Mouse (Mus musculus): ENCODE results near the gene Fcrl5. TPM values are rescaled to one million over a fixed set of nuclear protein-coding genes. Genes with fewer than 3 reads are reported as not detected.

Fcrl5 gene
- polyA plus RNA-seq, 2 experiments = not detected

DNA sequence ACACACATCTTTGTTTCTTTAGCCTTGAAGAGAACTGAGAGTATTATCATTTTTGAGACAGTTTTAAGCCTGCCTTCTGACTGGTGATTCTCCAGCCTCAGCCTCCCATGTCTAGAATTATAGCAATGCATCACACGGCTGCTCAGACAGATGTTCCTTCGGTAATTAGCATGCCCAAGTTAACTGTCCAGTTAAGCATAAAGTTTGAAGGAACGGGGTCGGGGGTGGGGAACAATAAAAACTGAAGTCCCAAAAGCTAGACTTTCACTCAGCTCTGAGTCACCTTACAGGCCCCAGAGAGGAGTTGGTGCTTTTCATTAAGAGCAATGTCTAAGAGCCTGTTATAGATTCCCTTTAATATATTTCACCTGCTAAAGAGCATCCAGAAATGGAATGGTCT lies 51.8 kb downstream of the Fcrl5 start:
- Histone ChIP-seq H3K4me1 (ENCODE audit: control insufficient read depth, insufficient read depth, low read length) (no peaks in the 10 kb centered on the region), H3K9me3 (ENCODE audit: control insufficient read depth, low read length) (no peaks in the 10 kb centered on the region), H3K9ac (ENCODE audit: low read depth, low read length, severe bottlenecking) (no peak overlapping the region), H3K36me3 (ENCODE audit: control insufficient read depth, insufficient read depth, low read length) (no peaks in the 10 kb centered on the region), H3K27me3 (ENCODE audit: control insufficient read depth, insufficient read depth, low read length) (no peaks in the 10 kb centered on the region), H3K27ac (replicated peaks; ENCODE audit: low read depth, low read length) (no peak overlapping the region), H3K4me3 (replicated peaks; ENCODE audit: low read length) (no peak overlapping the region), H3K4me2 (replicated peaks; ENCODE audit: low read depth, low read length, severe bottlenecking) (no peak overlapping the region)
- ATAC-seq (ENCODE audit: low FRiP score, low read depth) (no peak), DNase-seq (ENCODE audit: low spot score) (no peak)
- no peak for TF ChIP-seq POLR2A (IDR thresholded peaks at IDR 0.05; ENCODE audit: borderline replicate concordance, extremely low read depth, insufficient read depth, insufficient read length)
- 74% methylated on average over 4 of the region's 4 CpGs for WGBS

DNA sequence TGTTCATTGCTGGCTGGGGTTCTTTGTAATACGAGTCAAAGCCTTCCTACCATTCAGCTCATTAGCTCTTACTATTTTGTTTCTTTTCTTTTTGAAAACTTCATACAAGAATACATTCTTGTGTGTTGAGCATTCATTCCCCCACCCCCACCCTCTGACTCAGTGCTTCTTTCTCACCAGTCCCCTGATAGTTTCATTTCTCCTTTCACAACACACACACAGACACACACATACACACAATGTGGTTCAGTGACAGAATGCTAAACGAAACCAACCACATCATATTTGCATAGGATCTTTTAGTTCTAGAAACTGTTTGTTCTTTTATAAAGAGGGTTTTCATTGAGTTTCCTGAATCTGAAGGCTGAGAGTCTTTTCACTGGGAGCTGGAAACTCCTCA lies 52.3 kb downstream of the Fcrl5 start:
- no peaks in the 10 kb centered on the region for H3K4me1 ChIP-seq (ENCODE audit: control insufficient read depth, insufficient read depth, low read length)
- no peak for DNase-seq (ENCODE audit: low spot score)
- H3K9me3 ChIP-seq (ENCODE audit: control insufficient read depth, low read length) = no peaks in the 10 kb centered on the region
- H3K27me3 ChIP-seq (ENCODE audit: control insufficient read depth, insufficient read depth, low read length) = no peaks in the 10 kb centered on the region
- H3K4me2 ChIP-seq (replicated peaks; ENCODE audit: low read depth, low read length, severe bottlenecking) = no peak overlapping the region
- H3K27ac ChIP-seq (replicated peaks; ENCODE audit: low read depth, low read length) = no peak overlapping the region
- H3K9ac ChIP-seq (ENCODE audit: low read depth, low read length, severe bottlenecking) = no peak overlapping the region
- no peaks in the 10 kb centered on the region for H3K36me3 ChIP-seq (ENCODE audit: control insufficient read depth, insufficient read depth, low read length)
- no peak for ATAC-seq (ENCODE audit: low FRiP score, low read depth)
- WGBS = 66% methylated on average over 2 of the region's 2 CpGs
- H3K4me3 ChIP-seq (replicated peaks; ENCODE audit: low read length) = no peak overlapping the region
- no peak for TF ChIP-seq POLR2A (IDR thresholded peaks at IDR 0.05; ENCODE audit: borderline replicate concordance, extremely low read depth, insufficient read depth, insufficient read length)

DNA sequence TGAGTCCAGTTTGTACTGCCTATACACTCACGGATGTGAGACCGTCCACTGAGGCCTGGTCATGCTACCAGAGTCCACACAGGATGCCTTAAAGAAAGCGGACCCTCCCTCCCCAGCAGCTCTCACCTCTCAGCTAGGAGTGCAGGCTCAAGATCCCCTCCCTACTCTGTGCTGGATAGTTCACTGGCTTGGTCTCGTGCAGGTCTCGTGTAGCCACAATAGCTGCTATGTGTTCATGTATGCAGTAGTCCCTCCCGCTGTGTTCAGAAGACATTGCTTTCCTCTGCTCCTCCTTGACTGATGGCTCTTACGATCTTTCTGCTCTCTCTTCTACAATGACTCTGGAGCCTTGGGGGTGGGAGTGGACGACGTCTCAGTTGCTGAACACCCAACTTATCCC lies 62.7 kb downstream of the Fcrl5 start:
- Histone ChIP-seq H3K4me1 (ENCODE audit: control insufficient read depth, insufficient read depth, low read length) (0 out of 2 replicates have a peak, but pooled peaks cover 2% of the 10 kb centered on the region), H3K27me3 (ENCODE audit: control insufficient read depth, insufficient read depth, low read length) (no peaks in the 10 kb centered on the region), H3K4me3 (replicated peaks; ENCODE audit: low read length) (no peak overlapping the region), H3K36me3 (ENCODE audit: control insufficient read depth, insufficient read depth, low read length) (no peaks in the 10 kb centered on the region), H3K4me2 (replicated peaks; ENCODE audit: low read depth, low read length, severe bottlenecking) (no peak overlapping the region), H3K9me3 (ENCODE audit: control insufficient read depth, low read length) (no peaks in the 10 kb centered on the region), H3K9ac (ENCODE audit: low read depth, low read length, severe bottlenecking) (no peak overlapping the region), H3K27ac (replicated peaks; ENCODE audit: low read depth, low read length) (no peak overlapping the region)
- ATAC-seq (ENCODE audit: low FRiP score, low read depth) = no peak
- WGBS = 86% methylated on average over 9 of the region's 9 CpGs
- no peak for TF ChIP-seq POLR2A (IDR thresholded peaks at IDR 0.05; ENCODE audit: borderline replicate concordance, extremely low read depth, insufficient read depth, insufficient read length)
- no peak for DNase-seq (ENCODE audit: low spot score)

DNA sequence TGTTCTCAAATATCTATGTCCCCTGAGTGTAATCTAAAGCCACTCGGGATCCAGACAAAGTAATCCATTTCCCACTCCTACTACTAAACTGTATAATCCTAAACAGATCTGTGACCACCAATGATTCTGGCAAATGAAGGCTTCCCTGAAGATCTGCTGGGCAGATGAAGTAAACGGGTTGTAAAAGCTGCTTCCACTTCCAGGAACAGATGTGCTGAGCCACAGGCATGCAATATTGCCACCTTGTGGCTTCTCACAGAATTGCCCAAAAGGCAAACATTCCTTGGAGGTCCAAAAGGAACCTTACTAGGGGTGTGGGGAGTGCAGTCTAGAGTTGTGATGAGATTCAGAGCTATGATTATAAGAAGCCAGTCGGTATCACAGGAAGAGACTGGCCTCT lies 63.5 kb downstream of the Fcrl5 start:
- Histone ChIP-seq H3K4me3 (replicated peaks; ENCODE audit: low read length) (no peak overlapping the region), H3K9me3 (ENCODE audit: control insufficient read depth, low read length) (no peaks in the 10 kb centered on the region), H3K27ac (replicated peaks; ENCODE audit: low read depth, low read length) (no peak overlapping the region), H3K27me3 (ENCODE audit: control insufficient read depth, insufficient read depth, low read length) (no peaks in the 10 kb centered on the region), H3K9ac (ENCODE audit: low read depth, low read length, severe bottlenecking) (no peak overlapping the region), H3K36me3 (ENCODE audit: control insufficient read depth, insufficient read depth, low read length) (no peaks in the 10 kb centered on the region), H3K4me1 (ENCODE audit: control insufficient read depth, insufficient read depth, low read length) (0 out of 2 replicates have a peak, but pooled peaks cover 1% of the 10 kb centered on the region), H3K4me2 (replicated peaks; ENCODE audit: low read depth, low read length, severe bottlenecking) (no peak overlapping the region)
- WGBS = 9% methylated on average over 3 of the region's 3 CpGs
- peak; percentile 83 for DNase-seq (ENCODE audit: low spot score)
- peak; percentile 68 for ATAC-seq (ENCODE audit: low FRiP score, low read depth)
- TF ChIP-seq POLR2A (IDR thresholded peaks at IDR 0.05; ENCODE audit: borderline replicate concordance, extremely low read depth, insufficient read depth, insufficient read length) = 0 out of 2 replicates have a peak, but pooled peaks have one; percentile 33

DNA sequence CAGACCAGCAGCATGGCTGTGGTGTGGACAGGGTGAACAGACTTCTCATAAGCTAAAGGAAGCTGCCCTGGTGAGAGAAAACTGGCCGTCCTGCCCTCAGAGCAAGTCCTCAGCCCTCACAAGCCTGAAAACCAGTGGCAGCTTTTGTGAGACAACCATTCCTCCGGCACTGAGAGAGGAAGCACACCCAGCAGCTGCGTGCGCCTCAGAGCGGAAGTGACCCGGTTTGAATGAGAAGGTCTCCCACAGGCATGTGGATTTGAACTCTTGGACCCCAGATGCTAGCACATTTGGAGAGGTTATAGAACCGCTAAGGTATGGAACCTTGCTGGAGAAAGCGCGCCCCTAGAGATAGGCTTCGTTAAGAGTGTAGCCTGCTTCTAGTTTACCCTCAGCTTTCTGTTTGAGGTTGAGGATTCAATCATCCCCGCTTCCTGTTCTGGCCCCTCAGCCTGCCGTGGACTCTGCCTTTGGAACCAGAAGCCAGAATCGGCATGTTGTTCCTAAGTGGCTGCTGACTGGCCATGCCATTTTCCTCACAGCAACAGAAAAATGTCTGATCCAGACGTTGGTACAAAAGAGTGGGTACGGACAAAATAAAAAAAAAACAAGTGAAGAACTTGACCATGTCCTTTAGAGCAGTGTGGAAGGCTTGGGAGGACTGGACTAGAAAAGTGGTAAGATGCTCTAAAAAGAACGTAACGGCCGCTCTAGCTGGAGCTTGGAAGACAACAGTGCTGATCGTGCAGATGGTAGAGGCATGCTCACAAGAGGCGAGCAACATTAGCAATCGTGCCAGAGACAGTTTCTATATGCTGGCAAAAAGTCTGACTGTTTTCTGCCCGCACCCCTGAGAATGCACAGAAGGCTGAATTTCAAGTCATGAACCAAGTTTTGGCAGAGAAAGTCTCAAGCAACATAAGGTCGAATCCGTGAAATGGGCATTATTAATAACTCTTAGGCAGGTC lies 64.8 kb downstream of the Fcrl5 start:
- no peak for ATAC-seq (ENCODE audit: low FRiP score, low read depth)

More for the DNA sequence above, 64.8 kb downstream of the Fcrl5 start:
- Histone ChIP-seq H3K27me3 (ENCODE audit: control insufficient read depth, insufficient read depth, low read length) (no peaks in the 10 kb centered on the region), H3K27ac (replicated peaks; ENCODE audit: low read depth, low read length) (no peak overlapping the region), H3K36me3 (ENCODE audit: control insufficient read depth, insufficient read depth, low read length) (no peaks in the 10 kb centered on the region), H3K4me2 (replicated peaks; ENCODE audit: low read depth, low read length, severe bottlenecking) (no peak overlapping the region), H3K9ac (ENCODE audit: low read depth, low read length, severe bottlenecking) (no peak overlapping the region), H3K4me3 (replicated peaks; ENCODE audit: low read length) (no peak overlapping the region), H3K9me3 (ENCODE audit: control insufficient read depth, low read length) (no peaks in the 10 kb centered on the region), H3K4me1 (ENCODE audit: control insufficient read depth, insufficient read depth, low read length) (no peaks in the 10 kb centered on the region)
- TF ChIP-seq POLR2A (IDR thresholded peaks at IDR 0.05; ENCODE audit: borderline replicate concordance, extremely low read depth, insufficient read depth, insufficient read length) = no peak
- 72% methylated on average over 24 of the region's 24 CpGs for WGBS
- DNase-seq (ENCODE audit: low spot score) = no peak

Data from limb, embryonic 14.5 days (tissue).